Mouse (Mus musculus) heart, adult 10 weeks (tissue): ENCODE data around the gene Arfgap3. TPM values are rescaled to one million over a fixed set of nuclear protein-coding genes. Genes with fewer than 3 reads are reported as not detected.

Experiments used
- polyA plus RNA-seq: library from polyadenylated mRNA; stranded (reverse); fragments of 350-450 nt; fragmentation: Illumina TruSeq; extraction: RNeasy Lipid Tissue Mini Kit (QIAGEN cat#74804); gene quantifications from one replicate; pipeline ENCODE4 v1.2.3, GENCODE M21; 2014; ENCODE audit warnings: low read depth, low replicate concordance

Arfgap3 gene
- polyA plus RNA-seq = 11.2 TPM

GRCm38 (mm10) chr15:83349954-83350711 is at the start of gene Arfgap3:
Arfgap3 (minus strand) TSS chr15:83350247.

GRCm38 (mm10) chr15:83251176-83252004 is 98.7 kb downstream of the Arfgap3 start, which contains the start of gene A4galt:
A4galt (minus strand) TSS chr15:83251774.

Other genes with a start within 250 kb of the Arfgap3 start
- gene Rrp7a, start 227.4 kb downstream of the Arfgap3 start, polyA plus RNA-seq = 23.3 TPM
- 18.6 TPM for gene Poldip3, start 200.9 kb downstream of the Arfgap3 start, polyA plus RNA-seq
- 67.9 TPM for gene Cyb5r3, start 177.7 kb downstream of the Arfgap3 start, polyA plus RNA-seq
- 4.6 TPM for gene A4galt, start 98.5 kb downstream of the Arfgap3 start, polyA plus RNA-seq
- gene Pacsin2, start 114.4 kb upstream of the Arfgap3 start, polyA plus RNA-seq = 176 TPM
- gene Ttll1, start 160.6 kb upstream of the Arfgap3 start, polyA plus RNA-seq = 62.2 TPM
- 12.0 TPM for gene Bik, start 176.6 kb upstream of the Arfgap3 start, polyA plus RNA-seq
- 62.3 TPM for gene Tspo, start 213.3 kb upstream of the Arfgap3 start, polyA plus RNA-seq
- gene Mcat, start 213.5 kb upstream of the Arfgap3 start, polyA plus RNA-seq = 37.8 TPM
- gene Ttll12, start 244.9 kb upstream of the Arfgap3 start, polyA plus RNA-seq = 5.9 TPM